Mouse (Mus musculus) liver, postnatal 0 days (tissue): ENCODE results near the gene Ece1. TPM values are rescaled to one million over a fixed set of nuclear protein-coding genes. Genes with fewer than 3 reads are reported as not detected.
A peak's percentile ranks its signal among the peaks of the same experiment; 100 is the strongest.

Experiments
- ATAC-seq: fragments of 200-750 bp; cut with Nextera tagmentation; 2 replicates; pipeline ENCODE4 v1.8.0; 2017; ENCODE audit warnings: mild to moderate bottlenecking, moderate library complexity
- DNase-seq: peaks from one replicate; pipeline ENCODE4 v3.0.0-alpha.2; 2016
- H3K27ac ChIP-seq: fragments of 300-500 bp; sonication (generic); 2 replicates; pipeline ENCODE4 v1.5.1; 2014; ENCODE audit warnings: antibody characterized with exemption, moderate library complexity, mild to moderate bottlenecking, low read depth
- H3K27me3 ChIP-seq: fragments of 300-500 bp; sonication (generic); 2 replicates; pipeline ENCODE4 v1.6.1; 2014; ENCODE audit warnings: low read length, control low read depth, mixed read lengths; ENCODE audit not compliant: insufficient read depth
- H3K36me3 ChIP-seq: fragments of 300-500 bp; sonication (generic); replicated peaks from 2 replicates; pipeline ENCODE4 v1.6.1; 2014; ENCODE audit warnings: mild to moderate bottlenecking, control low read depth, low read length, moderate library complexity, mixed read lengths; ENCODE audit not compliant: insufficient read depth
- H3K4me1 ChIP-seq: fragments of 300-500 bp; sonication (generic); 2 replicates; pipeline ENCODE4 v1.6.1; 2014; ENCODE audit warnings: antibody characterized with exemption, mild to moderate bottlenecking, control low read depth; ENCODE audit not compliant: insufficient read depth
- H3K4me2 ChIP-seq: fragments of 300-500 bp; sonication (generic); 2 replicates; pipeline ENCODE4 v1.6.1; 2014; ENCODE audit warnings: low read depth, mild to moderate bottlenecking, low read length, moderate library complexity, mixed read lengths
- H3K4me3 ChIP-seq: fragments of 300-500 bp; sonication (generic); 2 replicates; pipeline ENCODE4 v1.5.1; 2014; ENCODE audit warnings: low read depth, low read length
- H3K9ac ChIP-seq: fragments of 300-500 bp; sonication (generic); replicated peaks from 2 replicates; pipeline ENCODE4 v1.6.1; 2014; ENCODE audit warnings: mild to moderate bottlenecking, moderate library complexity
- H3K9me3 ChIP-seq: fragments of 300-500 bp; sonication (generic); 2 replicates; pipeline ENCODE4 v1.6.1; 2016; ENCODE audit warnings: mild to moderate bottlenecking, control low read depth, low read length, mixed read lengths
- CTCF ChIP-seq: sonication (generic); IDR thresholded peaks from 2 replicates; pipeline ENCODE4 v1.5.1; 2016; ENCODE audit warnings: antibody characterized with exemption, low read depth
- EP300 ChIP-seq: IDR thresholded peaks from 2 replicates; pipeline ENCODE4 v1.6.1; 2016; ENCODE audit warnings: antibody characterized with exemption, low read depth, mild to moderate bottlenecking
- WGBS: fragments of 180-500 bp; shearing (Covaris S2); extraction: QIAGEN DNeasy Blood & Tissue Kit; methylation state at CpG from one replicate; pipeline ENCODE4 v1.1.7; 2014; ENCODE audit not compliant: insufficient replicate concordance; 5-methylcytosine and 5-hydroxymethylcytosine counted together
- polyA plus RNA-seq: library from polyadenylated mRNA; unstranded; fragments of >200 nt; fragmentation: Nextera tagmentation; extraction: Ambion mirVana; gene quantifications from 2 replicates; pipeline ENCODE4 v1.2.1, GENCODE M21; 2015

Ece1 gene
- polyA plus RNA-seq, 1 experiment from 2014 or later = 35.7 TPM

DNA sequence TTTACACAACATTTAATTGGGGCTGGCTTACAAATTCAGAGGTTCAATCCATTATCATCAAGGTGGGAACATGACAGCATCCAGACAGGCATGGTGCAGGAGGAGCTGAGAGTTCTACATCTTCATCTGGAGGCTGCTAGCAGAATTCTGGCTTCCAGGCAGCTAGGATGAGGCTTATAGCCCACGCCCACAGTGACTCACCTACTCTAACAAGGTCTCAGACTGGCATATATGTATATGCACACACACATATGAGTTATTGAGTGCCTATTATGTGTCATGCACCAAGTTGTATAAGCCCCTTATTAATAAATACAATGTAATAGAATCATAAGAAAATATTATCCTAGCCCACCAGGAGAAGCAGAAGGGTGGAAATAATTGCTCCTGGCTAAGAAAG is 120.8 kb downstream of the Ece1 start:
- Histone ChIP-seq H3K9me3 (no peaks in the 10 kb centered on the region), H3K4me1 (no peaks in the 10 kb centered on the region), H3K27ac (no peak overlapping the region), H3K36me3 (no peaks in the 10 kb centered on the region), H3K9ac (no peak overlapping the region), H3K27me3 (no peaks in the 10 kb centered on the region), H3K4me2 (no peak overlapping the region), H3K4me3 (no peak overlapping the region)
- ATAC-seq = no peak
- TF ChIP-seq EP300 (no peak), CTCF (no peak)
- 71% methylated on average over 1 of the region's 1 CpGs for WGBS
- DNase-seq = no peak

- Histone ChIP-seq H3K9ac (no peak overlapping the region), H3K9me3 (no peaks in the 10 kb centered on the region), H3K4me3 (no peak overlapping the region), H3K4me1 (no peaks in the 10 kb centered on the region), H3K4me2 (no peak overlapping the region), H3K36me3 (no peaks in the 10 kb centered on the region), H3K27me3 (no peaks in the 10 kb centered on the region), H3K27ac (no peak overlapping the region)
- WGBS = 36% methylated on average over 10 of the region's 10 CpGs
- no peak for TF ChIP-seq EP300
- no peak for TF ChIP-seq CTCF
- no peak for ATAC-seq
- DNase-seq = no peak
Measured at GRCm38 (mm10) chr4:137984212-137984611, 122.2 kb downstream of the Ece1 start.

- Histone ChIP-seq H3K4me3 (no peak overlapping the region), H3K27me3 (no peaks in the 10 kb centered on the region), H3K27ac (no peak overlapping the region), H3K4me1 (no peaks in the 10 kb centered on the region), H3K9ac (no peak overlapping the region), H3K36me3 (no peaks in the 10 kb centered on the region), H3K4me2 (no peak overlapping the region), H3K9me3 (no peaks in the 10 kb centered on the region)
- ATAC-seq (no peak), DNase-seq (no peak)
- no peak for TF ChIP-seq EP300
- no peak for TF ChIP-seq CTCF
- 66% methylated on average over 5 of the region's 5 CpGs for WGBS
Measured at GRCm38 (mm10) chr4:137984746-137985145, 122.7 kb downstream of the Ece1 start.

GRCm38 (mm10) chr4:137989426-137989825 is 127.4 kb downstream of the Ece1 start:
- no peak overlapping the region for H3K9ac ChIP-seq
- no peak overlapping the region for H3K27ac ChIP-seq
- H3K27me3 ChIP-seq = peaks cover 7% of the 10 kb centered on the region; the same call in 1 of the 2 replicates
- H3K4me3 ChIP-seq = no peak overlapping the region
- peaks cover 7% of the 10 kb centered on the region; the same call in 1 of the 2 replicates for H3K4me1 ChIP-seq
- DNase-seq = no peak
- no peak for TF ChIP-seq CTCF
- no peak for TF ChIP-seq EP300
- H3K36me3 ChIP-seq = no peaks in the 10 kb centered on the region
- H3K4me2 ChIP-seq = no peak overlapping the region
- 89% methylated on average over 5 of the region's 5 CpGs for WGBS
- ATAC-seq = no peak
- no peaks in the 10 kb centered on the region for H3K9me3 ChIP-seq

GRCm38 (mm10) chr4:137990433-137990832 is 128.4 kb downstream of the Ece1 start:
- Histone ChIP-seq H3K27ac (no peak overlapping the region), H3K4me2 (no peak overlapping the region), H3K4me1 (peaks cover 10% of the 10 kb centered on the region), H3K9me3 (no peaks in the 10 kb centered on the region), H3K36me3 (no peaks in the 10 kb centered on the region), H3K4me3 (no peak overlapping the region), H3K27me3 (peaks cover 7% of the 10 kb centered on the region; the same call in 1 of the 2 replicates), H3K9ac (no peak overlapping the region)
- 83% methylated on average over 4 of the region's 4 CpGs for WGBS
- TF ChIP-seq CTCF (0 out of 2 replicates have a peak, but pooled peaks have one; percentile 12), EP300 (no peak)
- DNase-seq = no peak
- ATAC-seq = no peak

DNA sequence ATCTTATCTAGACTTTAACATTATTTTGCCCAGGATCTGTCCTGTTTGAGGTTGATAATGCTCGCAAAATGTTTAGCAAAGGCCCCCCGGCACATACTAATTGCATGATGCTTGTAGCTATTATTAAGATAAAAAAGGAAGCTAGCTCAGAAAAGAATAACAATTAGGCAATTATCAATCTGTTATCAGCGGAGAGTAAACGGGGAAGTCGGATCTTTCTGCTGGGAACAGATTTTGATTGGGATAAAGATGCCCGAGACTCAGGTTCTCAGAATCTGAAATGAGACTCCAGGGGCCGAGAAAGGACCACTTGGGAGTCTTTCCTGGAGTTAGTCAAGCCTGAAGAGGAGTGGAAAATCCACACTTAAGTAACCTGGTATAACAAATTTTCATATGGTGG is 129.2 kb downstream of the Ece1 start:
- Histone ChIP-seq H3K36me3 (peaks cover 4% of the 10 kb centered on the region; the same call in 1 of the 2 replicates), H3K9ac (no peak overlapping the region), H3K4me3 (no peak overlapping the region), H3K4me2 (no peak overlapping the region), H3K27ac (no peak overlapping the region), H3K4me1 (peaks cover 18% of the 10 kb centered on the region), H3K27me3 (peaks cover 7% of the 10 kb centered on the region; the same call in 1 of the 2 replicates), H3K9me3 (no peaks in the 10 kb centered on the region)
- ATAC-seq = no peak
- no peak for DNase-seq
- TF ChIP-seq CTCF (no peak), EP300 (no peak)
- WGBS = 65% methylated on average over 7 of the region's 7 CpGs

- Histone ChIP-seq H3K9ac (peak within 1 kb of the TSS; percentile 96), H3K4me1 (peaks cover 22% of the 10 kb centered on the region), H3K27me3 (peaks cover 7% of the 10 kb centered on the region; the same call in 1 of the 2 replicates), H3K4me3 (peak within 1 kb of the TSS; percentile 84), H3K36me3 (peaks cover 10% of the 10 kb centered on the region), H3K9me3 (no peaks in the 10 kb centered on the region), H3K27ac (peak within 1 kb of the TSS; percentile 90), H3K4me2 (peak within 1 kb of the TSS; percentile 80)
- WGBS = 3% methylated on average over 39 of the region's 39 CpGs
- DNase-seq (no peak), ATAC-seq (peak; percentile 44)
- TF ChIP-seq EP300 (no peak), CTCF (no peak)
Measured at GRCm38 (mm10) chr4:137992890-137993289, 130.9 kb downstream of the Ece1 start, which contains the start of gene Eif4g3. Gene Eif4g3 (plus strand): TSS chr4:137993022.
